Mouse (Mus musculus) kidney, postnatal 10 days (tissue): Measurements from ENCODE around the gene Krtap5-5.
"Not testable (repeated sequence)": the region's sequence is repeated elsewhere in the genome, so short reads cannot be mapped to it uniquely, and the experiment has no call there.

ENCODE experiments used
- DNase-seq: peaks from one replicate; pipeline ENCODE4 v3.0.0; 2021; ENCODE audit warnings: mixed read lengths

Krtap5-5 gene

DNA sequence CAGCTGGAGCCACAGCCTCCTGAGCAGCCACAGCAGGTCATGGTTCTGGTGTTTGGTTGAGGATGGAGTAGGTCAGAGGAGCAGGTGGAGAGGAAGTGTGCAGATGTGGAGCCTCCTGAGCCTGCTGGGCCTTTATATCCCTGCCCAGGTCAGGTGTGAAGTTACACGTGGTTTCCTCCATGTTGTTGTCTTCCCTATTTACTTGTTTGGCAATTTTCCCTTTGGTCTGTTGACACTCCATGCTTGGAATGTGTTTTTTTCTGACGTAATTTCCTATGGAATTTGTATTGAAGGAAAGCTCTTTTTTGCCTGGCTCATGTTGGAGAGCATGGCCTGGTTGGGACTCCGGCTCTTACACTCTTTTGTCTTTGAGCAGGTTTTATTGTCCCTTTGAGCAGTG, at the start of gene Krtap5-5:
Gene Krtap5-5, minus strand, starts transcription at position 101 of the 400 bp plus-strand sequence.
- not testable (repeated sequence) for DNase-seq

DNA sequence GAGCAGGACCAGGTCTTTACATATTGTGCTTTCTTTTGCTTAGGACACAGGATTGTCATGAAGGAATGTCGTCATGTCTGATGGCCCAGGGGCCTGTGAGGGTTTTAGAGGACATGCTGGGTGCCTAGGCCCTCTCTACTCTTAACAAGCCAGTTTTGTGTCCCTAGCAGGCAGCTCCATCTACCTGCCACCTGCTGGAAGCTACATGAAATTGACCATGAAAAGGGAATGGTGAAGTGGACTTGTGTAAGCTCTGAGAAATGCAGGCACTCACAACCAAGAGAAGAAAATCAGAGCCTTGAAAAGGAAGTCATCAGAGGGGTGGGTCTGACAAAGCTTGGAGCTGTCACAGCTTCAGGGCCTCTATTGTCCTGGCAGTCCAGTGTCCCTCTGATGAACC, 49.5 kb upstream of the Krtap5-5 start:
- DNase-seq: not testable (repeated sequence)

DNA sequence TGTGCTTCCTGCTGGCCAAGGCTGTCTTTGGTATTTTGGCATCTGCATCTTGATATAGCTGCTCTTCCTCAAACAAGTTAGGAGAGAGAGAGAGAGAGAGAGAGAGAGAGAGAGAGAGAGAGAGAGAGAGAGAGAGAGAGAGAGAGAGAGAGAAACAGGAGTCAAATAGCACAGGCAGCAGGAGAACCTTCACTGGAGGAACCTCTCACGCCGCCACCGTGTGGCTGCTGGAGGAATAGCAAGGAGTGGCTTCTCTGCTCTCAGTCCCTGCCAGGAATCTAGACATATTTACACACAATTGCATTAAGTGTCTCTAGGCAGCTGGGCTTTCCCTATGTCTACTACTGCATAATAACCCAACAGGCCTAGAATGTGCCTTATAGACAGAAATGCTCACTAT, 48.4 kb upstream of the Krtap5-5 start:
- DNase-seq: peak; percentile 85

DNA sequence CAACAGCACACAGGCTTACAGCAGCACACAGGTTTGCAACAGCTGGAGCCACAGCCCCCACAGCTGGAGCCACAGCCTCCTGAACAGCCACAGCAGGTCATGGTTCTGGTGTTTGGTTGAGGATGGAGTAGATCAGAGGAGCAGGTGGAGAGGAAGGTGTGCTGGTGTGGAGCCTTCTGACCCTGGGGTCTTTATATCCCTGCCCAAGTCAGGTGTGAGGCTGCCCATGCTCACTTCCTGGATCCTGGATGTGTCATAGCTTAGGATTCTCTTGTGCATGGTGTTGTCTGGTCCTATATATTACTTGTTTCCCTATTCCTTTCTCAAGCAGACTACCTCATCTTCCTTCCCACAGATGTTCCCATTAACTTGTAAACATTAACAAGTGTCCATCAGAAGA, 44.5 kb upstream of the Krtap5-5 start, which contains the start of gene Gm4559:
Gene Gm4559, minus strand, starts transcription at position 101 of the 400 bp plus-strand sequence.
- DNase-seq: not testable (repeated sequence)

DNA sequence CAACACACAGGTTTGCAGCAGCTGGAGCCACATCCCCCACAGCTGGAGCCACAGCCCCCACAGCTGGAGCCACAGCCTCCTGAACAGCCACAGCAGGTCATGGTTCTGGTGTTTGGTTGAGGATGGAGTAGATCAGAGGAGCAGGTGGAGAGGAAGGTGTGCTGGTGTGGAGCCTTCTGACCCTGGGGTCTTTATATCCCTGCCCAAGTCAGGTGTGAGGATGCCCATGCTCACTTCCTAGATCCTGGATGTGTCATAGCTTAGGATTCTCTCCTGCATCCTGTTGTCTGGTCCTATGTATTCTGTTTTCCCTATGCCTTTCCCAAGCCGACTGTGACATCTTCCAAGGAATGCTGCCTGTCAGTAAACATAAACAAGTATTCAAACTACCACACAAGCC, 28.5 kb upstream of the Krtap5-5 start, which contains the start of gene Gm2431:
Gene Gm2431, minus strand, starts transcription at position 101 of the 400 bp plus-strand sequence.
- DNase-seq: not testable (repeated sequence)

DNA sequence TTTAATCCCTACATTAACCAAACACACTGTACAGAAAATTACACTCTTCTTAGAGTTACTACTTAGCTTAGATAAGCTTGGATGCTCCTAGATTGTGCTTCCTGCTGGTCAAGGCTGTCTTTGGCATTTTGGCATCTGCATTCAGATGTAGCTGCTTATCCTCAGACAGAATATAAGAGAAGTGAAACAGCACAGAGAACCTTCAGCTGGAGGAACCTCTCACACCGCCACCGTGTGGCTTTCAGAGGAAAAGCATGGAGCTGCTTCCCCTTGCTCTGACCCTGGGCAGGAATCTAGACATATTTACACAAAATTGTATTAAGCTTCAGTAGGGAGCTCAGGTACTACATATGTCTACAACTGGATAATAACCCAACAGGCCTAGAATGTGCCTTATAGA, 25.7 kb upstream of the Krtap5-5 start:
- DNase-seq: peak; percentile 62

DNA sequence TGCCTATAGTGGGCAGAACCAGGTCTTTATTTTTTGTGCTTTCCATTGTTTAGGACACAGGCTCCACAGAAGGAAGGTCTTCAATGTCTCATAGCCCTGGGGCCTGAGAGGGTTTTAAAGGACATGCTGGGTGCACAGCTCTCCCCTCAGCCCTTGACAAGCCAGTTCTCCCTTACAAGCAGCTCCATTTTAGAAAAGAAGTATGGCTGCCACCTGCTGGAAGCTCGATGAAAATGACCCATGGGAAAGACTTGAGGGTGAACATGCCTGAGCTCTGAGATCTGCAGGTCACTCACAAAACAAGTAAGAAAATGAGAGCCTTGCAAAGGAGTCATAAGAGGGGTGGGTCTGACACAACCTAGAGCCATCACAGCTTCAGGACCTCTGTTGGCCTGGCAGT, 20.1 kb upstream of the Krtap5-5 start:
- DNase-seq: peak; percentile 68

DNA sequence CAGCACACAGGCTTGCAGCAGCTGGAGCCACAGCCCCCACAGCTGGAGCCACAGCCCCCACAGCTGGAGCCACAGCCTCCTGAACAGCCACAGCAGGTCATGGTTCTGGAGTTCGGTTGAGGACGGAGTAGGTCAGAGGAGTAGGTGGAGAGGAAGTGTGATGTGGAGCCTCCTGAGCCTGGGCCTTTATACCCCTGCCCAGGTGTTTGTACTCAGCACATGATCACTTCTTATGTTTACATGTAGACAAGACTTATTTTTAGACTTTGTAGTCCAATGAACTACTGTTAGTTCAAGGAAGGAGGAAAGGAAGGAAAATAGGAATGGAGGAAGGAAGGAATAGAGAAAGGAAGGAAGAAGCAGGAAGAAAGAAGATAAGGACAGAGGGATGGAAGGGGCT, 11.2 kb upstream of the Krtap5-5 start, which contains the start of gene Gm40460:
Gene Gm40460, minus strand, starts transcription at position 101 of the 400 bp plus-strand sequence.
- DNase-seq: no peak

DNA sequence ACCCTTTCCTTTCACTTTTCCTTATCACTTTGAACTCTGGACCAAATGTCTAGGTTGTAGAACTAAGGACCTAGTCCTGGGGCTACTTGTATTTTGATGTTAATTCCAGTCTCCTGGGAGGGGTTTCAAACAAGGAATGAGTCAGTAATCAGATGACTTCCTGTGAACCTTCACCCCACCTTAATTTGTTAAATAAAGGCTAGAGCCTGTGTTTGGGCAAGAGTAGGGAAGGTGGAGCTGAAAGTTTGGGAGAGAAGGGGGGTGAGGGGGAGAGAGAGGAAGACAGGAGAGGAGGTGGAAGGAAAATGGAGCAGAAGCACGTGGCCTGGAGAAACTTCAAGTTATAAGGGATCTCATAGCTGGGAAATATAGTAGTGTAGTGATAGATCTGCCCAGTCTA, 1.8 kb upstream of the Krtap5-5 start:
- DNase-seq: no peak

DNA sequence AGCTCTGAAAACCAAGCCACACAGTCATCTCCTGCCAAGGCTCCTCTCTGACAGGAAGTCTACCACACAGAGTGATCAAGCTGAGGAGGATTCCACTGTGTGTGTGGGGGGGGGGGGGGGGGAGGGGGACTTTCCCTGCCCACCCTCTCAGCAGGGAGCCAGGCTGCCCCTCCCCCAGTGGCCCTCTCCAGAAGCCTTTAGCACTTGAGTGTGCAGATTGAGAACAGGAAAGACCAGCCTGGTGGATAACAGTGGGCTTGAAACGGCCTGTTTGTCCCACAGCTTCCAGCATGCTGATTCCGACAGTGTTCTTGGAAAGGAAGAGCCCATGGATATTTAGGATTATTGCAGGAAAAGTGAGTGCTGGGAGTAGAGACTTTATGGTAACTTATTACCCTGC, 5.3 kb downstream of the Krtap5-5 start:
- no peak for DNase-seq

DNA sequence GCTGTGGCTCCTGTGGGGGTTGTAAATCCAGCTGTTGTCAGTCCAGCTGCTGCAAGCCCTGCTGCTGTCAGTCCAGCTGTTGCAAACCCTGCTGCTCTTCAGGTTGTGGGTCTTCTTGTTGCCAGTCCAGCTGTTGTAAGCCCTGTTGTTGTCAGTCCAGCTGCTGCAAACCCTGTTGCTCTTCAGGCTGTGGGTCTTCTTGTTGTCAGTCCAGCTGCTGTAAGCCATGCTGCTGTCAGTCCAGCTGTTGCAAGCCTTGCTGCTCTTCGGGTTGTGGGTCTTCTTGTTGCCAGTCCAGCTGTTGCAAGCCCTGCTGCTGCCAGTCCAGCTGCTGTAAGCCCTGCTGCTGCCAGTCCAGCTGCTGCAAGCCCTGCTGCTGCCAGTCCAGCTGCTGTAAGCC, 17.6 kb downstream of the Krtap5-5 start:
- not testable (repeated sequence) for DNase-seq

DNA sequence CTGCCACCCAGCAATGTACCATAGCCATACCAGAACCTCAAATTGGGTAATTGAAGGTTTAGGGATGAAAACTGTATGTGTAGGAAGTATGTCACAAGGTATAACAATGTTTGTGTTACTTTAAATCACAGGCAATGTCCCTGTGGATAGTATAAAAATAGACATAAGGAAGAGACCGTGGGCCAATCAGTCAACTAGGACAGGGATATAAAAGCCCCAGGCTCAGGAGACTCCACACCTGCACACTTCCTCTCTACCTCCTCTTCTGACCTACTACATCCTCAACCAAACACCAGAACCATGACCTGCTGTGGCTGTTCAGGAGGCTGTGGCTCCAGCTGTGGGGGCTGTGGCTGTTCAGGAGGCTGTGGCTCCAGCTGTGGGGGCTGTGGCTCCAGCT, 18.2 kb downstream of the Krtap5-5 start, which contains the start of gene Gm7579:
Gene Gm7579, plus strand, starts transcription at position 301 of the 400 bp plus-strand sequence.
- no peak for DNase-seq

DNA sequence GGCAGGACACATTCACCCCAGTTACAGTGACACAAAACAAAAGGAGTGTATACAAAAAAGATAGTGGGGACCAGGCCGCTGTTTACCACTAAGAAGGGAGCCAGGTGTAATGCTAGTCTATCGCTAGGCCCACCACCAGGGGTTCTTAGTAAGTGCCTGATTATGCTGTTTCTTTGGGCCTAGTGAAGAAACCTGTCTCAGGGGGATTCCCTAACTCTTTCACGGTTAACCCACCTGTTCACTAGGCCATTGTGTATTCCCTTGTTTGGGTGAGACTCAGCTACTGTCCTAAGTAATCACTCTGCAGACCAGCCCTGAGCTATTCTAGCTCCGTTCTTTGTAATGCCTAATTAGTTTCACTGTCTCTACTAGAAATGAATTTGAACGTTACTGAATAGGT, 22.9 kb downstream of the Krtap5-5 start:
- DNase-seq: not testable (repeated sequence)

DNA sequence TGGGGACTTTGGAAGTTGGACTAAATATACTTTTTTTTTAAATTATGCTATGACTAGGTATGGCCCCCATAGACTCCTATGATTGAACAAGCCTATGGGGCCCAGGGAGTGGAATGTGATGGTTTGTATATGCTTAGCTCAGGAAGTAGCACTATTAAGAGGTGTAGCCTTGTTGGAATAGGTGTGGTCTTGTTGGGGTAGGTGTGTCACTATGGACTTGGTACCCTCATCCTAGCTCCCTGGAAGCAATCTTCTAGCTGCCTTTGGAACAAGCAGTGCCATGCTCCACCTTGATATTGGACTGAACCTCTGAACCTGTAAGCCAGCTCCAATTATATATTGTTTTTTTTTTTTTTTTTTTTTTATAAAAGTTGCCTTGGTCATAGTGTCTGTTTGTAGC, 24.3 kb downstream of the Krtap5-5 start:
- DNase-seq: no peak

DNA sequence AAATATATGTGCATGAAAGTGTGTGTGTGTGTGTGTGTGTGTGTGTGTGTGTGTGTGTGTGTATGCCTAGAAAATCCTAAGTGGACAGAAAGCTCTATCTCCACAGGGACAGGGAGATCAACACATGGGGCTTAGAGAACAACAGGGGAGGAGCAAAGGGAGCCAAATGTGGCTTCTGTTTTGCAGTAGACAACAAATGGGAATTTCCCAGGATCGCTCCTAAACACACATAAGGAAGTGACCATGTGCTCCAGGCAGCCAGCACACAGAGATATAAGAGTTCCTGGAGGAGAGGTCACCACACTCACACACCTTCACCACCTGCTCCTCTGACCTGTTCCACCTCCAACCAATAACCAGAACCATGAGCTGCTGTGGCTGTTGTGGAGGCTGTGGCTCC, 28.7 kb downstream of the Krtap5-5 start, which contains the start of gene Krtap5-3:
Gene Krtap5-3, plus strand, starts transcription at position 301 of the 400 bp plus-strand sequence.
- DNase-seq: no peak

DNA sequence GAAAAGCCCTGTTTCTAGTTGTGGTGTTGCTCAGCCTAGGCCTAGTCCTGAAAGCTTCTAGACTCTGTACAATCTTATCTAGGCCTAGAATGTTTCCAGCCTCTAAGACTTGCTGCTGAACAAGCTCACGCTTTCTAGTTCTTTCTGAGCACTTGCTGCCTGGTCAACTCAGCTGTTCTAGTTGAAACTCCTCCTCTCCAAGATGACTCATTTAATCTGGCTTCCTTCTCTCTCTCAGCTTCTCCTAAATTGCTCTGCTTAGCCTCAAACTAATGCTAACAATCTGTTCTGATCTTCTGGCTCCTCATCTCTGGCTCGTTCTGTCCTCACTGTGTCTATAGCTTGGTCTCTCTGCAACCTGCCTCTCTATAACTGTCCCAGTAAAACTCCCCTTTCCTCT, 31.0 kb downstream of the Krtap5-5 start:
- DNase-seq: no peak

DNA sequence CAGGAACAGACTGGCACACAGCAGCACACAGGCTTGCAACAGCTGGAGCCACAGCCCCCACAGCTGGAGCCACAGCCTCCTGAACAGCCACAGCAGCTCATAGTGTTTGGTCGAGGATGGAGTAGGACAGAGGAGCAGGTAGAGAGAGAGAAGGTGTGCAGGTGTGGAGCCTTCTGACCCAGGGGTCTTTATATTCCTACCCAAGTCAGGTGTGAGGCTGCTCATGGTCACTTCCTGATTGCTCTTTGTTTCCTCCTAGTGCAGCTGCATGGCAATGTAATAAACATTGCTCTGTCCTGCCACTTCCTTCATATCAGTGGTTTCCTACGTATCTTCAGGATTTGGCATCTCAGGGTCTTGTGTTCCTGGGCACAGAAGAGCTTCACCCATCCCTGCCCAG, 39.5 kb downstream of the Krtap5-5 start, which contains the start of gene Gm10153:
Gene Gm10153, minus strand, starts transcription at position 101 of the 400 bp plus-strand sequence.
- DNase-seq: no peak

DNA sequence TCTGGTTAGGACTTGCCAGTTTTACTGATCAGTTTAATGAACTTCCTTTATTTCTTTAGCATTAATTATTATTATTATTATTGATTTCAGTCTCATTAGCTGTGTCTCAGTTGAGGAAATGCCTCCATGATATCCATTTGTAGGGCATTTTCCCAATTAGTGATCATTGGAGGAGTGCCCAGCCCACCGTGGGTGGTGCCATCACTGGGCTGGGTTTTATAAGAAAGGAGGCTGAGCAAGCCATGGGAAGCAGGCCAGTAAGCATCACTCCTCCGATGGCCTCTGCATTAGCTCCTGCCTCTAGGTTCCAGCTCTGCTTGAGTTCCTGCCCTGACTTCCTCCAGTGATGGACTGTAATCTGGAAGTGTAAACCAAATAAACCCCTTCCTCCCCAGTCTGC, 41.6 kb downstream of the Krtap5-5 start:
- no peak for DNase-seq

DNA sequence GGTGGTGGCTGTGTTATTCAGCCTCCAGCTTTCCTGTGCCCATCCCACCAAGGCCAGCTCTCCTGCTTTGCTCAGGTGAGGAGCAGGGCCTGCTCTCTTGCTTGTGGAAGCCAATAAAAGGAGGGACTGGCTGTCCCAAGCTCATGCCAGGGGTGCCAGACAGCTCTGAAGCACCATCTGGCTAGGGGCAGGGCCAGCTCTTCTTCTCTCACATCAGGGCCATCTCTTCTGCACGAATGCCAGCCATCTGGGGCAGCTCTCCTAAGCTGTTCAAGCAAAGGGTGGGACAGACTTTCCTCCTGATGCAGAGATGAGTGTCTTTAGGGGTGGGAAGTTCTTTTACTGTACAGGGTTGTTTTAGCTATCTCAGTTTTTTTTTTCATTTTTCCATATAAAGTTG, 48.8 kb downstream of the Krtap5-5 start:
- DNase-seq: no peak
